Mouse (Mus musculus) thymus, adult 18-20 months (tissue): Measurements from ENCODE around the gene St3gal5.

Experiments used
- DNase-seq, 2 experiments: peaks; one replicate each; pipeline ENCODE4 v3.0.0; 2022; ENCODE audit warnings: mixed read lengths in 2 of 2

The St3gal5 gene

GRCm38 (mm10) chr6:72098021-72098655, 746 bp downstream of the St3gal5 start:
- DNase-seq: no peak

- no peak for DNase-seq
Measured at GRCm38 (mm10) chr6:72098691-72099090, 1.3 kb downstream of the St3gal5 start.

- no peak for DNase-seq
Measured at GRCm38 (mm10) chr6:72099281-72099680, 1.9 kb downstream of the St3gal5 start.

- no peak for DNase-seq
Measured at GRCm38 (mm10) chr6:72100171-72100570, 2.8 kb downstream of the St3gal5 start.

- no peak for DNase-seq
Measured at GRCm38 (mm10) chr6:72100939-72101338, 3.5 kb downstream of the St3gal5 start.

GRCm38 (mm10) chr6:72101386-72101785, 4.0 kb downstream of the St3gal5 start:
- no peak for DNase-seq

GRCm38 (mm10) chr6:72102066-72102465, 4.7 kb downstream of the St3gal5 start:
- no peak for DNase-seq

- DNase-seq: no peak
Measured at GRCm38 (mm10) chr6:72104534-72104933, 7.1 kb downstream of the St3gal5 start.

- DNase-seq: no peak
Measured at GRCm38 (mm10) chr6:72108941-72109892, 11.8 kb downstream of the St3gal5 start.

GRCm38 (mm10) chr6:72110577-72110976, 13.2 kb downstream of the St3gal5 start:
- no peak for DNase-seq

- no peak for DNase-seq
Measured at GRCm38 (mm10) chr6:72112575-72112974, 15.2 kb downstream of the St3gal5 start.

- DNase-seq: no peak
Measured at GRCm38 (mm10) chr6:72113093-72113702, 15.8 kb downstream of the St3gal5 start.

GRCm38 (mm10) chr6:72114902-72115301, 17.5 kb downstream of the St3gal5 start:
- DNase-seq: no peak

- DNase-seq: no peak
Measured at GRCm38 (mm10) chr6:72117322-72117968, 20.1 kb downstream of the St3gal5 start.

- no peak for DNase-seq
Measured at GRCm38 (mm10) chr6:72119870-72120269, 22.5 kb downstream of the St3gal5 start.

GRCm38 (mm10) chr6:72121301-72121700, 23.9 kb downstream of the St3gal5 start:
- DNase-seq: no peak

GRCm38 (mm10) chr6:72122515-72122914, 25.1 kb downstream of the St3gal5 start:
- no peak for DNase-seq

GRCm38 (mm10) chr6:72124315-72125103, 27.1 kb downstream of the St3gal5 start:
- no peak for DNase-seq

- no peak for DNase-seq
Measured at GRCm38 (mm10) chr6:72126128-72126917, 28.9 kb downstream of the St3gal5 start.

- no peak for DNase-seq
Measured at GRCm38 (mm10) chr6:72130056-72130455, 32.7 kb downstream of the St3gal5 start.

- DNase-seq: no peak
Measured at GRCm38 (mm10) chr6:72132671-72133214, 35.4 kb downstream of the St3gal5 start.
